Mouse (Mus musculus): Measurements from ENCODE around the gene Neurl4. TPM values are rescaled to one million over a fixed set of nuclear protein-coding genes. Genes with fewer than 3 reads are reported as not detected.
A peak's percentile ranks its signal among the peaks of the same experiment; 100 is the strongest.
"Not testable (repeated sequence)": the region's sequence is repeated elsewhere in the genome, so short reads cannot be mapped to it uniquely, and the experiment has no call there.

Gene Neurl4
- total RNA-seq, 2 experiments from 2014 or later = 45.9 to 53.3 TPM

DNA sequence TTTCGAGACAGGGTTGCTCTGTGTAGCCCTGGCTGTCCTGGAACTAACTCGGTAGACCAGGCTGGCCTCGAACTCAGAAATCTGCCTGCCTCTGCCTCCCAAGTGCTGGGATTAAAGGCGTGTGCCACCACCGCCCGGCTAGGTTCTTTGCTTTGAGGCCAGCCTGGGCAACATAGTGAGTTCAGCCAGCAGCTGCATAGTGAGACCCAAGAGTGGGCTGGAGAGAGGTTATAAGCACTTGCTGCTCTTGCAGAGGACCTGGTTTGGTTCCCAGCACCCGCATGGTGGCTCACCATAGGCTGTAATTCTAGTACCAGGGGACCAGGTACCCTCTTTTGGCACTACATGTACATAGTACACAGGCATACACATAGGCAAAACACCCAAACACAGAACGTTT, 29.3 kb downstream of the Neurl4 start:
- not testable (repeated sequence) for DNase-seq (ENCODE audit: low spot score in 2 of 2)

DNA sequence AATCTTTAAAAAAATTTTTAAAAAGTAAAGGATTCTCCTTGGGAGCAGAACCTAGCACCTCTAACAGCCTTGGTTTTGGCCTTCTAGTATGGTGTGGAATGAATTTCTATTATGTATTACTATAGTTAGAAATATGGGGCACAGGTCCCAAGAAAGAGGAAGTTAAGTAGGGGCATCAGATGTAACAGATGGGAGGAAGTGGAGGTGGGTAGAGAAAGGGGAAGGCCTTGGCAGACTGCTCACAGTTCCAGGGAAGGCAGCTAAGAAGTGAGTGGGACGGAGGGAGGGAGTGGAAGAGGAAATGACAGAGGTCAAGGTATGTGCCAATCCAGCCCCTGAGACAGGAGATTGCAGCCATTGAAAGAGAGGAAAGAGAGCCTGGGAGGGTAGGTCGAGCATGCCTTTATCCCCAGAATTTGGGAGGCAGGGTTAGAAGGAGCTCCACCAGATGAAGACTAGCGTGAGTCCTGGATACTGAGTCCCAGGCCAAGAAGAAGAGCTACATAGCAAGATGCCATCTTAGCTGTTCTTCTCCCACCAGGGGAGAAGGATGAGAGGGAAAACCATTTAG, 30.2 kb downstream of the Neurl4 start:
- no peak for DNase-seq (ENCODE audit: low spot score in 2 of 2)

DNA sequence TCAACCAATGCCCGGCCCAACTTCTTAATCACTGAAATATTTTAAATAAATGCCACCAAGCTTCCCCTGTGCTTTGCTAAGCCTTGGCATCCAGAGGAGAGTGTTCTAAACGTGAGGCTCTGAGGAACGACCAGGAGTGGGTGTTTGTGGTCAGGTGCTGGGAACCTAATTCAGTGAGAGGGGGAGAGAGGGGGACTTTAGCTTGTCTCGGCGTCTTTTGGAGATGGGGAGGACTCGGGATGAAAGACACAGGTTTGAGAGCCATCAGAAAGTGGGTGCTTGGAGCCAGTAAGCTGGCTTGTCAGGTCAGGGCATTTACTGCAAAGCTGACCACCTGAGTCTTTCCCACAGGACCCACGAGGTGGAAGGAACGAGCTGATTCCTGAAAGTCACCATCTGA, 30.9 kb downstream of the Neurl4 start:
- no peak for DNase-seq (ENCODE audit: low spot score in 2 of 2)

DNA sequence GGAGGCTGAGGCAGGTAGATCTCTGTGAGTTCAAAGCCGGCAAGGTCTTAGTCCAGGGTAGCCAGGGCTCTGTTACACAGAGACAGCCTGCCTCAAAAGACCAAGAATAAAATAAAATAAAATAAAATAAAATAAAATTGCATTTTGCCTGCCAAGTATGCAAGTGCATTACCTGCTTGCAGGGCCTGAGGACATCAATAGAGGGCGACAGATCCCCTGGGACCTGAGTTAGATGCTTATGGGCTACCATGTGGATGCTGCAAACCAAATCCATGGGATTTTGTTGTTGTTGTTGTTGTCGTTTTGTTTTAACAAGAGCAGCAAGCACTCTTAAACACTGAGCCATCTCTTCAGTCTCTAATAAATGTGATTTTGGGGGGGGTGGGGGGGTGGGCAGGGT, 31.4 kb downstream of the Neurl4 start:
- no peak for DNase-seq (ENCODE audit: low spot score in 2 of 2)

DNA sequence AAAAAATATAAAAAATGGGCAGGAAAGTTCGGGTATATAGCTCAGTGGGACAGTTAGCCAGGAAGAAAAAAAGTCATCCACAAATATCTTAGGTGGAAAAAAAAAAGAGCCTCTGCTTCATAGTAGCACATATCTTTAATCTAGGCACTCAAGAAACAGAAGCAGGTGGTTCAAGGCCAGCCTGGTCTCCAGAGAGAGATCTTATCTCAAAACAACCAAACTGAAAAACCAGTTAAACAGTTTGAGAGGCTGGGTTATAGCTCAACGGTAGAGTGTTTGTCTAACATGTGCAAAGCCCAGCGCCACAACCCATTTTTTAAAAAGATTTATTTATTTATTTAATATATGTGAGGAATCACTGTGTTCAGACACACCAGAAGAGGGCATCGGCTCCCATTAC, 32.2 kb downstream of the Neurl4 start:
- no peak for DNase-seq (ENCODE audit: low spot score in 2 of 2)

DNA sequence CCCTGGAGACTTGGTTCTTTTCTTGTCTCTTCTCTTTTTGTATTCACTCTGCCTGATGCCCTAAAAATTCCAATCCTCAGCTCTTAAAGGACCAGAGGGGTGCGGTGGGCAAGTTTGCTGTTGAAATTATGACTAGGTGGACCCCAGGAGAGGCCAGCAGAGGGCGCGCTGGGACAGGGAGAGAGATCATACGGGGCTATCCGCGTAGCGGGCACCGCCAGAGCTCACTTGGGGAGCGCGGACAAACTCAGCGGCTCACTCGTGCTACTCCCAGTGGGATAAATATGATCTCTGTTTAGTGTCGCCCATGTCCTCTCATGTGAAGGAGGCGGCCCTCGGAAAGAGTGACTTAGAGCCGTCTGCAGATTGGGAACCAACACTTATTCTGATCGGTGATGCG, 33.3 kb downstream of the Neurl4 start:
- peak; percentile 94 to 96 for DNase-seq (ENCODE audit: low spot score in 2 of 2)

DNA sequence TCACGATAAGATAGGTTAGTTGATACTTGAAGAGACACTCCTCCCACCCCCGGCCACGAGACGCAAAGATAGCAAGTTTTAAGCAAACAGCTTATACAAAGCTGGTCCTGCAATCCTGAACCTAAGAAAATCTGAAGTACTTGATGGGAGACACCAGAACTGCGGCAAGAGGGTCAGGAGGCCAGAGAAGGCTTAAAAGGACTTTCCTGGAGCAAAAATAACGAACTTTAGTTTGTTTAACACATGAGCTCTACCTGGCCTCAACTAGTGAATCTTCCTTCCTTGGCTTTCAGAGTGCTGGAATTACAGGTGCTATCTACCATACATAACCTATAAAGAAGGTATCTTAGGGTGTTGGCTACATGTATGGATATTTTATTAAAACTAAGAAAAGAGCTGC, 33.8 kb downstream of the Neurl4 start:
- no peak for DNase-seq (ENCODE audit: low spot score in 2 of 2)

DNA sequence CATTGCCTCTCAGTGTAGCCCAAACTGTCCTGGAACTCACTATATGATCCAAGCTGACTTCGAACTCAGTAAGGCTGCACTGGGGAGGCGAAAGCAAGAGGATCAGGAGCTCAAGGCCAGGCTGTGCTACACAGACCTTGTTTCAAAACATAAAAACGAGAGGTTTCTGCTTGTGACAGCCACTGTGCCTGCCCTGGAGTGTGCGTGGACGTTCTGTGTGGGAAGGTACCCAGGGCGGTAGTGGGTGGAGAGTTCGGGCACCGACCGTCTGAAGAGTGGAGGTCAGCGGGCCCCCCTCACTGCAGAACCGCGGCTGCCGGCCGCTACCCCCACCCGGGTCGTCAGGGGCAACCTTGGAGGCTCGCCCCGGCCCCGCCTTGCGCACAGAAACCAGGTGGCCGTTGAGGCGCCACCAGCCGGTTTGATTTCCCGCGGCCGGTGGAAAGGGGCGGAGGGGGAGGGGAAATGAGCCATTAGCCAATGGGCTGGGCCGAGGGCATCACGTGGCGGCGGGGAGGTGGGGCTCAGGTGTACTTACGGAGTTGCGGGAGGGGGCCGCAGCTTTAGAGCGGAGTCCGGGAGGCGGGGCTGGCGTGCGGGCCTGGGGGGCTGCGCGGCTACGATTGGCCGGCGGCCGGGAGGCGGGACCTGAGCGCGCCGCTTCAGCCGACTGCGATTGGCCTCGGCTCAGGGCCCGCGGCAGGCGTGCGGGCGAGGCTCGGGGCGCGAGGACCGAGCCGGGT, 34.4 kb downstream of the Neurl4 start, which contains the start of gene Ybx2:
Ybx2 (plus strand) TSS at position 660 of the 743 bp plus-strand sequence.
- peak; percentile 62 to 71 for DNase-seq (ENCODE audit: low spot score in 2 of 2)

DNA sequence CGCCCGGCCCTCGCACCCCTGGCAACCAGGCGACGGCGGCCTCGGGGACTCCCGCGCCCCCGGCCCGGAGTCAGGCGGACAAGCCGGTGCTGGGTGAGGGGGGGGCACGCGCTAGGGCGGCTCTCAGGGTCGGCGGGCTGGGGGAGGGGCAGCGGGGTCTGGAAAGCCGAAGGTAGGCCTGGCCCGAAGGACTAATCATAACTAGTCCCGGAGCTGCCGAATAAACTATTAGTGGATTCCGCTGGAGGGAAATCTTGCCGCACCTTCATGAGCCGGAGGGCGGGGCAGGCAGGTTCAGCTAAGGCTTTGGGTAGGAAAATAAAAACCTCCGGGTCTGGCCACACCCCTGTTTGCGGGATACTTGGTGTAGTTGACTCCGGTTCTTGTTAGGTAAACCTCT, 35.3 kb downstream of the Neurl4 start:
- DNase-seq (ENCODE audit: low spot score in 2 of 2) = no peak

DNA sequence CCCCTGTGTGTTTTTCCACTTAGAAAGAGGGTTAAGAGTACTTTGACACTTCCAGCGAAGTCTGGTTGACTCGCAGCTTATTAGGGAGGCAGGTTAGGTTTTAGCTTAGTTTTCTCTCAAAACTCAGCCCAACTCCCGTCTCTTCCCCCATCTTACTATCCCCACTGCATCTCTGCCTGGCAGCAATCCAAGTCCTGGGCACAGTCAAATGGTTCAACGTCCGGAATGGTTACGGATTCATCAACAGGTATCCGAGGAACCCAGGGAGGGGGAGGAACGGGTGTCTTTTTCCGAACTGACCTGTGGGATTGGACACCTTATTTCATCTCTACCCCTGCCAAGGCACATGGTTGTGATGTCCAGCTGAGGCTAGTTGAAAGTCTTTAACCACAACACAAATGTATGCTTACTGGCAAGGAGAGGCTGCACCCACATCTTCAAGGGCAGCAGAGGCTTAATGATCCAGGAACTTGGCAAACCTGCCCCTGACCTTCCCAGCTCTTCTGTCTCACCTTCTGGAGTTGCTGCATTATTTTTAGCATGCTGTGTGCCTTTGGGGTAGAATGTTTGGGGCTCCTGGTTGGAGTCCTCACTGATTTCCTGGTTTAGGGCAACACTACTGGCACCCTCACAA, 36.0 kb downstream of the Neurl4 start:
- no peak for DNase-seq (ENCODE audit: low spot score in 2 of 2)

DNA sequence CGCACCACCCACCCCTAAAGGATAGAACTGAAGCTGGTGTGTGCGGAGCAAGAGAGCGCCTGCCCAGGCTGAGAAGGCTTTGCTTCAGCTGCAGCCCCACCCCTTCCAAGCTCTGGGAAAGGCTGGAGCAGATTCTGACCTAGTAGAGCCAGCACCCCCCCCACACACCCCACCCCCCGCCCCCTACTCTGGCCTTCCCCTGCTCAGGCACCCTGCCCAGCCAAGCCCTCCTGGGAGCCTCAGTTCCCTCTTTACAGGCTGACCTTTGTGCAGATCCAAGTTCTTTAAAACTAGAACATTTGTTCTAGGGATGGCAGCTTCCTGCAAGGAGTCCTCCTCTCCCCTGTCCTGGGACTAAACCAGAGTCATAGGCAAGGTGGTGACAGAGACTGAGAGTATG, 36.5 kb downstream of the Neurl4 start:
- no peak for DNase-seq (ENCODE audit: low spot score in 2 of 2)

DNA sequence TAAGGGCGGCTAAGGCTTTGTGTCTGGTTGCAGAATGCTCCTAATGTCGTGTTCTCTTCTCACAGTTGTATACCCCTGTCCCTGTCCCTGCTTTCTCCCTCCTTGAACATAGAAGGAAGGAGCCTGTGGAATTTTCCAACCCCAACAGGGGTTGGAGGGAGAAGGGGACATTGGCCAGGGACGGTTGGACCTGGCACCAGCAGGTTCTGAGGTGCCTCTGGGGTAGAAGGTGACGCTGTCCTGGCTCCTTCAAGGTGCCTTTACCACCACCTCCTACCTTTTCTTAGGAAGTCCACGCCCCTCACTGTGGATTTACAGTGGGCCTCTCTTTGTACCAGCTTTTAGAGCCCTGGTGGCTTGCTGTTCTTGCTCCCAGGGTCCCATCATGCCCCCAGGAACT, 37.0 kb downstream of the Neurl4 start:
- DNase-seq (ENCODE audit: low spot score in 2 of 2) = no peak

DNA sequence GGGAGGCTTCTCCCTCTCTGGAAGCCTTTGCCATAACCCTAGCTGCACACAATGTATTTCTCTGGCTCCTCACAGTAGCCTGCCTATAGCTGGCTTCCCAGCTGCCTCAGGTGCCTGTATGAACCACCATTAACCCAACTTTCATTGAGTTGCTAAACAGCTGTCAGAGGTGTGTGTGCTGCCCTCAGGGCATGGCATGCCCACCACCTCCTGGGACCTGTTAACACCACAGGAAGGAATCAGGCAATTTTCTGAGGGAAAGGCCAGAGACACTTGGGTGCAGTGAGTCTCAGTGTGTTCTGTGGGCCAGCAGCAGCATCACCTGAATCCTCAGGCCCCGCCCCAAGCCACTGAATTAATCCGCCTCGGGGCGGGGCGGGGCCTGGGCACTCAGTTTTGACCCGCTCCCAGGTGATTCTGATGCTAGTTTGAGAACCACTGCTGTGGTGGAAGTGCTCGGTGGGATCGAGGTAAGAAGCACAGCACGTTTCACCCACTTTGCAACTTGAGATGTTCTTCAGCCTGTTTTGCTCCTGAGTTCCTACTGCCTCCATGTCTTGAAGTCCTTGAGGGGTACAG, 37.6 kb downstream of the Neurl4 start:
- DNase-seq (ENCODE audit: low spot score in 2 of 2) = no peak

DNA sequence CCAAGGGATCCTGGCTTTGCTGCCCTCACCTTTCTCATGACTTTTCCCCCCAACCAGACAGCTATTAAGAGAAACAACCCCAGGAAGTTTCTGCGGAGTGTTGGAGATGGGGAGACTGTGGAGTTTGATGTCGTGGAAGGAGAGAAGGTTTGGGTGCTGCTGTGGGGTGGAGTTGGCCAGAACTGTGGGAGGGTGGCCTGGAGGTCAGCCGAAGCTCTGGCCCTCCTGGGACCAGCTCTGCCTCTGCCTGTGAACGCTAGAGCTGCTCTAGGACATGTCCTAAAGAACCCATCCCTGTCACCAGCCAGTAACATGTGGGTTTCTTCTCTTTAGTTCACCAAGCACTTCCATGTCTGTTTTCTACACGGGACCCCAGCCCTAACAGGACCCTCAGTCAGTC, 38.3 kb downstream of the Neurl4 start:
- no peak for DNase-seq (ENCODE audit: low spot score in 2 of 2)

DNA sequence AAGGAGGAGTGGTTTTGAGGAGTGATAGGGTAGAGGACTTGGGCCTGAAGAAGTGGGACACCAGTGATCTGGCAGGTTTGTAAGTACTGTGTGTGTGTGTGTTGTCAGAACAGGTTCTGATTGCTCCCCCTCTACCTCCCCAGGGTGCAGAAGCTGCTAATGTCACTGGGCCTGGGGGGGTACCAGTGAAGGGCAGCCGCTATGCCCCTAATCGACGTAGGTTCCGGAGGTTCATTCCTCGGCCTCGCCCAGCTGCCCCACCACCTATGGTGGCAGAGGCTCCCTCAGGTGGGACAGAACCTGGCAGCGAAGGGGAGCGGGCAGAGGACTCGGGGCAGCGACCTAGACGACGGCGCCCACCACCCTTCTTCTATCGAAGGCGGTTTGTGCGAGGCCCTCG, 38.9 kb downstream of the Neurl4 start:
- no peak for DNase-seq (ENCODE audit: low spot score in 2 of 2)

DNA sequence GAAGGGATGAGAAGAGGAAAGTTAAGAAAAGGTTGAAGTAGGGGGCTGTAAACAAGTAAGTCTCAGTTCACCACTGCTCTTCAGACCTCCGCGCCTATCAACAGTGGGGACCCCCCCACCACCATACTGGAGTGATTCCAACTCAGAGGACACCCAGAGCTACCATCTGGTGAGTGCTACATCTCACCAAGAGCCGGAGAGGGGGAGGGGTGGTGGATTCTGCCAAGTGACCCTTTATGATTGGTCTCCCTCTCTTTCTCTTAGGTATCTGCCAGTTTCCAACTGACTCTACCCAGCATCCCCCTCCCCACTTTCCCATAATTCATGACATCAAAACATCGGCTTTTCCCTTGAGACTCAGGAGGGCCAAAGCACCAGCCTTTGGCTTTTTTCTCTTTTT, 40.1 kb downstream of the Neurl4 start:
- no peak for DNase-seq (ENCODE audit: low spot score in 2 of 2)

DNA sequence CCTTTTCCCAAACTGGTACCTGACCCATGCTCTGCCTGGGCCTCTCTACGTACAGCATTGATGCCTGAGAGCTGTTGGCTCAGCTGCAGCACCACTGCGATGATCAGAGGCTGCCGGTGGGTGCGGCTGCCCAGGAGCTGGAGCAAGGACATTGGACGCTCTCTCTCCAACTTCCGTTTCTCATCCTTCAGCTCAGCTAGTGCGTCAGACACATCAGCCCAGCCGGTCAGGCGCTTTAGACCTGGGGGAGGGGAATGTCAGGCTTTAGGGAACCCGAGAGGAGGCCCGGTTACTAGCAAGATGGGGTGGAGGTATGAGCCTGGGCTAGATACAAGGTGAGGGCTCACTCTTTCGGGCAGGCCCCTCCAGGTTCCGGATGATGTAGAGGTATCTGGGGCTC, 44.3 kb downstream of the Neurl4 start:
- peak in 1 of 2 experiments; percentile 31 for DNase-seq (ENCODE audit: low spot score in 2 of 2)

DNA sequence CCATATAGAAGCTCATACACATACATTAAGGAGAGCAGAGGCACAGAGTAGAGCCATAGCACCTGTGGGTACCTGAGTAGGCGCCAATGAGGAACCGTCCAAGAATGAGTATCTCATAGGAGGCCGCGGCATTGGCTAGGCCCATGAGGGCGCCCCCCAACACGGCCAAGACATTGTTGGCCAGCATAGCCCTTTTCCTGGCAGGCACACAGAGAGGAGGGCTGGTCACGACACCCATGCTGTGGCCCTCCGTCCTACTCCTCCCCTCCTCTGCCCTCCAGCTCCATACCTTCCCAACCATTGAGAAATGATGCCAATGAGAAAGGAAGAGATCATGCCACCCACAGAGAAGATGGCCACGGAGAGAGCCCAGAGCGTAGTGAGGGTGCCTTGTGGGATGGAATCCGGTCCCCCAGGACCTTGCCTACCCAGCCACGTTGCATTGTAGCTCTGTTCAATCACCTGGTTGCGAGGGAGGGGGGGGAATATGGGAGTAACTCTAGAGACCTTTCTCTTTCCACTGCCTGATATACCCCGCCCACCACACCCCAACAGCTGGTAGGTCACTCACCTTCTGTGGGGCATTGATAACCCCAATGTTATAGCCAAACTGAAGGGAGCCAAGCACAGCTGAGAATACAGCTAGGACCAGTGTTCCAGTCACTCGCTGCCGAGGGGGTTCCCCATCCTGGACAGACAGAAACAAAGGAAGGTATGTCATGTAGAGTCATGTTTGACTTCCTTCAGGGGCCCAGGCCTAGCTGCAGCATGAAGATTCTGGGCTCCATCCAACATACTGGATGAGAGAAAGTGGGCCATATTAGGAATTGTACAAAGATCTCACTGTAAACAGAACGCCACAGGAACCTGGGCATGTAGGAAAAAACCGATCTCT, 45.4 kb downstream of the Neurl4 start:
- no peak for DNase-seq (ENCODE audit: low spot score in 2 of 2)

DNA sequence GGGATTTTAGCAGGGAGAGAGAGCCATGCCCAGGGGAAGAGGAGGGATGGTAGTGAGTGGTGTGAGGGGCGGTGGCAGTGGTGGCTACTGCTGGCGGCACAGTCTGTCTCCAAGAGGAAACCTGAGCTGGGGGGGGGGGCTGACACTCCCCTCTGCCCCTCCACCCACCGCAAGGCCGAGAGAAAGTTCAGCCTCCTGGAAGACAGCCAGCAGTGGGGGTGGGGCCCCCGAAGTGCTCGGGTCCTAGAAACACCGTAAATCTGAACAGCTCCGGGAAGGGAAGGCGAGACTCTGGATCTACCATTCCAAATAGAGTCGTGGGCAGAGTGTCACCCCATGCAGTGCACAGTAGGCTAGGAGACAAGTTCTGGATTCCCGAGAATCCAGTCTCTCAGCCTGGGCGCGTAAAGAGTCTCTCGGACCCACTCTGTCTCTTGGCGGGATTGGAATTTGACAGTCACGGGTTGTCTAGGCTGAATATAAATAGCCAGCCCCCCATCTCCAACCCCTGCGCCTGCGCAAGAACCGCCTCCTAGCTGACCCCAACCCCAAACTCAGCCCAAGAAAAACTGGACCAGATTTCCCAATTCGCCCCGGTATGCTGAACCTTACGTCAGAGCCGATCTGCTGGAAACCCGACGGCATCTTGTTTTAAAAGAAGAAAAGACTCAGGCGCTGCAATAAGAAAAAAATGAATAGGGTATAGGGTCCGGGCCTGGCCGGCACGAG, 46.6 kb downstream of the Neurl4 start:
- DNase-seq (ENCODE audit: low spot score in 2 of 2) = peak; percentile 31 to 32

DNA sequence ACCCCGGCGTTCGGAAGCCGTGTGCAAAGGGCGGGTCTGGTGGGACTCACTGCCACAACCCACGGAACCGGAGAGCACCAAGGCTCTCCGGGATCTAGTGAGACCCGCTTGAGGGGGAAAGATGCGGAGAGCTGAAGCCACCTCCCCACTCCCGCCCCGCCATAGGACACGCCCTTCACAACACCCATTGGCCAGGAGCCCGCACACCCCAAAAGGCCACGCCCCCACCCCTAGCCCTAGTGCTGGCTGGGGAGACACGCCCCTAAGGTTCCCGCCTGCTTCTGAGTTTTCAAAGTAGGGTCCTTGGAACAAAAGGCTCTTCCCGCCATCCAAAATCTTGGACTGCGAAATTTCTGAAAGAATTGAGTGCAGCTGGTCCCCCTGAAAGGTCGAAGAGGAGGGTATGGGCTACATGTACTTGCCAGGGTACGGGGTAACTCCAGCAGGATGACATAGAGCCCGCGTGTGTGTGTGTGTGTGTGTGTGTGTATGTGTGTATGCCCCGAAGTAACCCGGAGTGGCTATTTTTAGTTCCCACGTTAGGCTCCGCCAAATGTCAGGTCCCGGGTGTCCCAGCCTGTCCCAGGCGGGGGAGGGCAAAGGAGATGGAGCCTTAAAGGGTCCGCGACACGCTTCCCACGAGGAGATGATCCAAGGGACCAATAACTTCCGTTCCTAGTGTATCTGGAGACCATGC, 47.3 kb downstream of the Neurl4 start, which contains the start of gene Slc2a4:
Slc2a4 (minus strand) TSS at position 123 of the 697 bp plus-strand sequence.
- peak; percentile 82 to 89 for DNase-seq (ENCODE audit: low spot score in 2 of 2)
